Mouse (Mus musculus): Measurements from ENCODE around the gene Spa17. TPM values are rescaled to one million over a fixed set of nuclear protein-coding genes. Genes with fewer than 3 reads are reported as not detected.

The Spa17 gene
- polyA plus RNA-seq, 2 experiments = 2.5 to 4.1 TPM

DNA sequence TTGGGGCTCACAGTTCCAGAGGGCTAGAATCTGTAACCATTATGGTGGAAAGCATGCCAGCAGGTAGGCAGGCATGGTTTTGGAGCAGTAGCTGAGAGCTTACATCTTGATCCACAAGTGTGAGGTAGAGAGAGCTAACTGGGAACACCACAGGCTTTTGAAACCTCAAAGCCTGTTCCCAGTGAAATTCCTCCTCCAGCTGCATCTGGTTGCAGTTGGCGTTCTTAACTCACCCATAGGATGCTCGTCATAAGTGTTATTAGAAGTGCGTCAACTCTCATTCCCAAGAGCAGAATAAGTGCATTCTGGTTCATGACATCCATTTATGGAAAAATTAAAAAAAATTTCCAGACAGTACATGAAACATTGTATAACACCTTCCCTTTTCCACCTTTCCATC, 19.8 kb downstream of the Spa17 start:
- Histone ChIP-seq H3K4me1 (ENCODE audit: control insufficient read depth, insufficient read depth, low read length) (no peaks in the 10 kb centered on the region), H3K4me2 (replicated peaks; ENCODE audit: low read depth, low read length, severe bottlenecking) (no peak overlapping the region), H3K36me3 (ENCODE audit: control insufficient read depth, insufficient read depth, low read length) (no peaks in the 10 kb centered on the region), H3K9ac (ENCODE audit: low read depth, low read length, severe bottlenecking) (no peak overlapping the region), H3K27me3 (ENCODE audit: control insufficient read depth, insufficient read depth, low read length) (no peaks in the 10 kb centered on the region), H3K4me3 (replicated peaks; ENCODE audit: low read length) (no peak overlapping the region), H3K27ac (replicated peaks; ENCODE audit: low read depth, low read length) (no peak overlapping the region), H3K9me3 (ENCODE audit: control insufficient read depth, low read length) (no peaks in the 10 kb centered on the region)
- TF ChIP-seq POLR2A (IDR thresholded peaks at IDR 0.05; ENCODE audit: borderline replicate concordance, extremely low read depth, insufficient read depth, insufficient read length) = no peak
- 71% methylated on average over 3 of the region's 3 CpGs for WGBS
- no peak for ATAC-seq (ENCODE audit: low FRiP score, low read depth)
- DNase-seq (ENCODE audit: low spot score) = no peak

DNA sequence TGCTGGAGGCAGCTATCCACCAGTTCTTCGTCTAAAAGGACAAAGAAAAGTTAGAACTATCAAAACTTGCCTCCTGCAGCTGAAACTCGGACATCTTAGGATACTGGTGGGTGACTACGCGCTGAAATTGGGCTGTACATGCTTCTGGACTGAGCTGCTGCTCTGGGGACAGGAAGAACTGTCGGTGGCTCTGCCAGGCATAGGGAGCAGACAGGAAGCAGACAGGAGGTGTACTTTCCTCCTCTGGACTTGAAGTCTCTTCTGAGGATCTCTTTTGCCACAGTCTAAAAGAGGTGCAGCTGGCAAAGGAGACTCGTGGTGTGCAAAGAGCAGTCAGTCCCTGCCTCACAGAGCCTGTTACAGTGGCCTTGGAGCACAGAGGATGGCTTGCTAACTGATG, 20.9 kb downstream of the Spa17 start:
- Histone ChIP-seq H3K27ac (replicated peaks; ENCODE audit: low read depth, low read length) (no peak overlapping the region), H3K27me3 (ENCODE audit: control insufficient read depth, insufficient read depth, low read length) (no peaks in the 10 kb centered on the region), H3K9me3 (ENCODE audit: control insufficient read depth, low read length) (no peaks in the 10 kb centered on the region), H3K4me1 (ENCODE audit: control insufficient read depth, insufficient read depth, low read length) (no peaks in the 10 kb centered on the region), H3K9ac (ENCODE audit: low read depth, low read length, severe bottlenecking) (no peak overlapping the region), H3K4me3 (replicated peaks; ENCODE audit: low read length) (no peak overlapping the region), H3K4me2 (replicated peaks; ENCODE audit: low read depth, low read length, severe bottlenecking) (no peak overlapping the region), H3K36me3 (ENCODE audit: control insufficient read depth, insufficient read depth, low read length) (no peaks in the 10 kb centered on the region)
- DNase-seq (ENCODE audit: low spot score) (no peak), ATAC-seq (ENCODE audit: low FRiP score, low read depth) (no peak)
- TF ChIP-seq POLR2A (IDR thresholded peaks at IDR 0.05; ENCODE audit: borderline replicate concordance, extremely low read depth, insufficient read depth, insufficient read length) = no peak
- 58% methylated on average over 6 of the region's 6 CpGs for WGBS

DNA sequence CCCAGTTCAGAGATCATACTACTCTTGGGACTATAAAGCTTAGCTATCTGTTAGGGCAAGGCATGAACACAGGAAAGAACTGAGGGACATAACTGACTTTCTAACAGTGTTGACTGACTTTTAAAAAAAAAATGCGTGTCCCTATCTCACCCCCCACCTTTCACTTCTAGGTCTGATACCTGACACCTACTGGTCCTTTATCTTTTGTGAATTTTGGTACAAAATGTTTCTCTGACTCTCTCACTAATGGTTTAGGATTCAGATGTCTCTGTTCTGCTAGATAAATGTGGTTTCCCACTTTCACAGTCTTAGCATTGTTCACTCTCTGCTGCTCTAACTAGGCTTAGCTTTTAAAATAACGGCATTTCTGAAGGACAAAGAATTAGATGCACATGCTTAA, 21.5 kb downstream of the Spa17 start:
- 65% methylated on average over 2 of the region's 2 CpGs for WGBS
- ATAC-seq (ENCODE audit: low FRiP score, low read depth) (no peak), DNase-seq (ENCODE audit: low spot score) (no peak)
- Histone ChIP-seq H3K36me3 (ENCODE audit: control insufficient read depth, insufficient read depth, low read length) (no peaks in the 10 kb centered on the region), H3K4me1 (ENCODE audit: control insufficient read depth, insufficient read depth, low read length) (no peaks in the 10 kb centered on the region), H3K4me2 (replicated peaks; ENCODE audit: low read depth, low read length, severe bottlenecking) (no peak overlapping the region), H3K9ac (ENCODE audit: low read depth, low read length, severe bottlenecking) (no peak overlapping the region), H3K9me3 (ENCODE audit: control insufficient read depth, low read length) (no peaks in the 10 kb centered on the region), H3K27me3 (ENCODE audit: control insufficient read depth, insufficient read depth, low read length) (no peaks in the 10 kb centered on the region), H3K27ac (replicated peaks; ENCODE audit: low read depth, low read length) (no peak overlapping the region), H3K4me3 (replicated peaks; ENCODE audit: low read length) (no peak overlapping the region)
- no peak for TF ChIP-seq POLR2A (IDR thresholded peaks at IDR 0.05; ENCODE audit: borderline replicate concordance, extremely low read depth, insufficient read depth, insufficient read length)

DNA sequence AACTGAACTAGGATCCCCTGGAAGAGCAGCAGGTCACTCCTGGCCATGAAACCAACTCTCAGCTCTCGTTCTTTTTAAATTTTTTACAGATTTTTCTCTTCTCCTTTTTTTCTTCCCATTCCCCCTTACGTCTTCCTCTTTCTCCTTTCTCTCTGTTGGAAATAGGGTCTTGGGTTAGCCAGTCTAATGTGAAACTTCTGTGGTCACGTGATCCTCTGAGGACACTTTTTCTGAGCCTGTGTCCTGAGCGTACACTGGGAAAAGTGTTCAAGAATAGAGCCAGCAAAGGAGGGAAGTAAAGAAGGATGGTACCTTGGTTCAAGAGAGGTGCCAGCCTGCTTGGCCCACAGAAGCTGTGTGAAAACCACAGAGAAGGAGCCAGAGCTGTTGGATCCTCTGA, 23.1 kb downstream of the Spa17 start:
- Histone ChIP-seq H3K9me3 (ENCODE audit: control insufficient read depth, low read length) (no peaks in the 10 kb centered on the region), H3K27me3 (ENCODE audit: control insufficient read depth, insufficient read depth, low read length) (no peaks in the 10 kb centered on the region), H3K4me3 (replicated peaks; ENCODE audit: low read length) (no peak overlapping the region), H3K4me2 (replicated peaks; ENCODE audit: low read depth, low read length, severe bottlenecking) (no peak overlapping the region), H3K4me1 (ENCODE audit: control insufficient read depth, insufficient read depth, low read length) (no peaks in the 10 kb centered on the region), H3K27ac (replicated peaks; ENCODE audit: low read depth, low read length) (no peak overlapping the region), H3K36me3 (ENCODE audit: control insufficient read depth, insufficient read depth, low read length) (no peaks in the 10 kb centered on the region), H3K9ac (ENCODE audit: low read depth, low read length, severe bottlenecking) (no peak overlapping the region)
- no peak for ATAC-seq (ENCODE audit: low FRiP score, low read depth)
- DNase-seq (ENCODE audit: low spot score) = no peak
- TF ChIP-seq POLR2A (IDR thresholded peaks at IDR 0.05; ENCODE audit: borderline replicate concordance, extremely low read depth, insufficient read depth, insufficient read length) = no peak
- WGBS = 87% methylated on average over 4 of the region's 4 CpGs

DNA sequence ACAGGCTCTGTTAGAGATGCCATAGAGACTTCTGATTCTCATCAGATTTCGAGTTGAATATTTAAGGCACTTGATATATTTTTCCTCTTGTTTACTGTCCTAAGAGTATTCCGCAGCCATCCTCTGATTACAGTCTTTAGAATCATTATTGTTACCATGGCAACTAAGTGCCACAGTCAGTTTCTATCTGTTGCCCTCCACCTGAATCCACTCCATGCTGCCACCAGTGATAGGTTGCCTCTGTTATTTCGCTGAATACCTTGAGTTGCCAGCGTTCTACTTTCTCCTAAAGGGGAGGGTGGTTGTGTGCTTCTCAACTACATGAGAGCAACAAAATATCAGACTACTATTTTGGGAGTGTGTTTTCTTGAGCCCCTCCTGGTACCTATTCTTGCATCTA, 26.8 kb downstream of the Spa17 start:
- TF ChIP-seq POLR2A (IDR thresholded peaks at IDR 0.05; ENCODE audit: borderline replicate concordance, extremely low read depth, insufficient read depth, insufficient read length) = no peak
- Histone ChIP-seq H3K27ac (replicated peaks; ENCODE audit: low read depth, low read length) (no peak overlapping the region), H3K4me2 (replicated peaks; ENCODE audit: low read depth, low read length, severe bottlenecking) (no peak overlapping the region), H3K36me3 (ENCODE audit: control insufficient read depth, insufficient read depth, low read length) (no peaks in the 10 kb centered on the region), H3K4me1 (ENCODE audit: control insufficient read depth, insufficient read depth, low read length) (no peaks in the 10 kb centered on the region), H3K9me3 (ENCODE audit: control insufficient read depth, low read length) (no peaks in the 10 kb centered on the region), H3K9ac (ENCODE audit: low read depth, low read length, severe bottlenecking) (no peak overlapping the region), H3K4me3 (replicated peaks; ENCODE audit: low read length) (no peak overlapping the region), H3K27me3 (ENCODE audit: control insufficient read depth, insufficient read depth, low read length) (no peaks in the 10 kb centered on the region)
- ATAC-seq (ENCODE audit: low FRiP score, low read depth) (no peak), DNase-seq (ENCODE audit: low spot score) (no peak)
- WGBS = 79% methylated on average over 4 of the region's 4 CpGs

DNA sequence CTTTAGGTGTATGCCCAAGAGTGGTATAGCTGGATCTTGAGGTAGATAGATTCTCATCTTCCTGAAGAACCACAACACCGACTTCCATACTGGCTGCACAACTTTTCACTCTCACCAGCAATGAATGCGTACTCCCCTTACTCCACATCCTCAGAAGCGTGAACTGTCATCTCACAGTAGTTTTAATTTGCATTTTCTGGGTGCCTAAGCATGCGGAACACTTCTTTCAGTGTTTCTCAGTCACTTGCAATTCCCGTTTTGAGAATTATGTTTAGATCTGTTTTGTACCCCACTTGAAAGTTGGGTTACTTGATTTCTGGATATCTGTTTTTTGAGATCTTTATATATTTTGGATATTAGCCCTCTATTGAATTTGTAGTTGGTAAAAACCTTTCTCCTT, 29.9 kb downstream of the Spa17 start:
- Histone ChIP-seq H3K4me2 (replicated peaks; ENCODE audit: low read depth, low read length, severe bottlenecking) (no peak overlapping the region), H3K9ac (ENCODE audit: low read depth, low read length, severe bottlenecking) (no peak overlapping the region), H3K9me3 (ENCODE audit: control insufficient read depth, low read length) (no peaks in the 10 kb centered on the region), H3K36me3 (ENCODE audit: control insufficient read depth, insufficient read depth, low read length) (no peaks in the 10 kb centered on the region), H3K4me1 (ENCODE audit: control insufficient read depth, insufficient read depth, low read length) (no peaks in the 10 kb centered on the region), H3K4me3 (replicated peaks; ENCODE audit: low read length) (no peak overlapping the region), H3K27ac (replicated peaks; ENCODE audit: low read depth, low read length) (no peak overlapping the region), H3K27me3 (ENCODE audit: control insufficient read depth, insufficient read depth, low read length) (no peaks in the 10 kb centered on the region)
- DNase-seq (ENCODE audit: low spot score) = no peak
- WGBS = 89% methylated on average over 5 of the region's 5 CpGs
- no peak for ATAC-seq (ENCODE audit: low FRiP score, low read depth)
- TF ChIP-seq POLR2A (IDR thresholded peaks at IDR 0.05; ENCODE audit: borderline replicate concordance, extremely low read depth, insufficient read depth, insufficient read length) = no peak
